Mouse (Mus musculus) midbrain, embryonic 10.5 days (tissue): ENCODE data around the gene Megf6. TPM values are rescaled to one million over a fixed set of nuclear protein-coding genes. Genes with fewer than 3 reads are reported as not detected.

ENCODE experiments used
- DNase-seq: peaks from one replicate; pipeline ENCODE4 v3.0.0-alpha.2; 2017; ENCODE audit warnings: low spot score
- H3K27ac ChIP-seq: fragments of 300-500 bp; sonication (generic); replicated peaks from 2 replicates; pipeline ENCODE4 v1.5.1; 2016; ENCODE audit warnings: mild to moderate bottlenecking
- H3K27me3 ChIP-seq: fragments of 300-500 bp; sonication (generic); 2 replicates; pipeline ENCODE4 v1.6.1; 2016; ENCODE audit warnings: low read depth, mild to moderate bottlenecking; ENCODE audit not compliant: poor library complexity, severe bottlenecking
- H3K36me3 ChIP-seq: fragments of 300-500 bp; sonication (generic); 2 replicates; pipeline ENCODE4 v1.6.1; 2016; ENCODE audit warnings: mild to moderate bottlenecking, moderate library complexity
- H3K4me1 ChIP-seq: fragments of 300-500 bp; sonication (generic); 2 replicates; pipeline ENCODE4 v1.6.1; 2016
- H3K4me3 ChIP-seq: fragments of 300-500 bp; sonication (generic); 2 replicates; pipeline ENCODE4 v1.5.1; 2016; ENCODE audit warnings: mild to moderate bottlenecking, moderate library complexity
- H3K9me3 ChIP-seq: fragments of 300-500 bp; sonication (generic); replicated peaks from 2 replicates; pipeline ENCODE4 v1.6.1; 2016; ENCODE audit warnings: mild to moderate bottlenecking
- WGBS: fragments of 180-500 bp; shearing (Covaris S2); methylation state at CpG from one replicate; pipeline ENCODE4 v1.1.7; 2016; 5-methylcytosine and 5-hydroxymethylcytosine counted together
- polyA plus RNA-seq: library from polyadenylated mRNA; unstranded; fragments of >200 nt; fragmentation: Nextera tagmentation; extraction: Ambion mirVana; gene quantifications from 2 replicates; pipeline ENCODE4 v1.2.1, GENCODE M21; 2016

The Megf6 gene
- polyA plus RNA-seq, 1 experiment from 2014 or later, result 21.6 TPM

GRCm38 (mm10) chr4:154201511-154201910 lies 31.0 kb downstream of the Megf6 start:
- no peak for DNase-seq
- Histone ChIP-seq H3K9me3 (no peaks in the 10 kb centered on the region), H3K27me3 (no peaks in the 10 kb centered on the region), H3K36me3 (no peaks in the 10 kb centered on the region), H3K4me1 (peaks cover 40% of the 10 kb centered on the region), H3K4me3 (no peak overlapping the region), H3K27ac (no peak overlapping the region)
- 88% methylated on average over 5 of the region's 5 CpGs for WGBS

- no peaks in the 10 kb centered on the region for H3K9me3 ChIP-seq
- no peaks in the 10 kb centered on the region for H3K27me3 ChIP-seq
- H3K4me3 ChIP-seq, result no peak overlapping the region
- H3K36me3 ChIP-seq, result no peaks in the 10 kb centered on the region
- WGBS, result 82% methylated on average over 7 of the region's 7 CpGs
- H3K4me1 ChIP-seq, result peaks cover 18% of the 10 kb centered on the region
- peak overlapping the region; percentile 17 for H3K27ac ChIP-seq
- DNase-seq, result no peak
Measured at GRCm38 (mm10) chr4:154204532-154204931, 34.0 kb downstream of the Megf6 start.

- peak overlapping the region; percentile 17; the same call in 1 of the 2 replicates for H3K27ac ChIP-seq
- no peaks in the 10 kb centered on the region for H3K27me3 ChIP-seq
- peaks cover 22% of the 10 kb centered on the region for H3K4me1 ChIP-seq
- H3K4me3 ChIP-seq, result no peak overlapping the region
- WGBS, result 83% methylated on average over 5 of the region's 5 CpGs
- no peaks in the 10 kb centered on the region for H3K36me3 ChIP-seq
- no peak for DNase-seq
- H3K9me3 ChIP-seq, result no peaks in the 10 kb centered on the region
Measured at GRCm38 (mm10) chr4:154205392-154205791, 34.9 kb downstream of the Megf6 start.

GRCm38 (mm10) chr4:154207261-154207660 lies 36.7 kb downstream of the Megf6 start:
- Histone ChIP-seq H3K36me3 (0 out of 2 replicates have a peak, but pooled peaks cover 5% of the 10 kb centered on the region), H3K27me3 (no peaks in the 10 kb centered on the region), H3K4me3 (no peak overlapping the region), H3K27ac (no peak overlapping the region), H3K4me1 (peaks cover 13% of the 10 kb centered on the region), H3K9me3 (no peaks in the 10 kb centered on the region)
- WGBS, result 19% methylated on average over 5 of the region's 5 CpGs
- DNase-seq, result peak; percentile 71

- DNase-seq, result no peak
- no peaks in the 10 kb centered on the region for H3K27me3 ChIP-seq
- H3K36me3 ChIP-seq, result 0 out of 2 replicates have a peak, but pooled peaks cover 5% of the 10 kb centered on the region
- H3K27ac ChIP-seq, result 0 out of 2 replicates have a peak overlapping the region, but pooled peaks have one; percentile 18
- 72% methylated on average over 6 of the region's 6 CpGs for WGBS
- peaks cover 20% of the 10 kb centered on the region for H3K4me1 ChIP-seq
- no peak overlapping the region for H3K4me3 ChIP-seq
- H3K9me3 ChIP-seq, result no peaks in the 10 kb centered on the region
Measured at GRCm38 (mm10) chr4:154209054-154209453, 38.5 kb downstream of the Megf6 start.

GRCm38 (mm10) chr4:154209825-154210224 lies 39.3 kb downstream of the Megf6 start:
- Histone ChIP-seq H3K27ac (0 out of 2 replicates have a peak overlapping the region, but pooled peaks have one; percentile 10), H3K36me3 (0 out of 2 replicates have a peak, but pooled peaks cover 5% of the 10 kb centered on the region), H3K27me3 (no peaks in the 10 kb centered on the region), H3K4me3 (no peak overlapping the region), H3K9me3 (no peaks in the 10 kb centered on the region), H3K4me1 (peaks cover 21% of the 10 kb centered on the region)
- WGBS, result 19% methylated on average over 3 of the region's 3 CpGs
- no peak for DNase-seq

- peaks cover 21% of the 10 kb centered on the region for H3K4me1 ChIP-seq
- WGBS, result 88% methylated on average over 13 of the region's 13 CpGs
- no peak overlapping the region for H3K27ac ChIP-seq
- no peak overlapping the region for H3K4me3 ChIP-seq
- no peaks in the 10 kb centered on the region for H3K9me3 ChIP-seq
- H3K36me3 ChIP-seq, result 0 out of 2 replicates have a peak, but pooled peaks cover 5% of the 10 kb centered on the region
- no peak for DNase-seq
- no peaks in the 10 kb centered on the region for H3K27me3 ChIP-seq
Measured at GRCm38 (mm10) chr4:154211459-154211858, 40.9 kb downstream of the Megf6 start.

GRCm38 (mm10) chr4:154213586-154213985 lies 43.1 kb downstream of the Megf6 start:
- WGBS, result 80% methylated on average over 7 of the region's 7 CpGs
- Histone ChIP-seq H3K4me1 (peaks cover 21% of the 10 kb centered on the region), H3K4me3 (no peak overlapping the region), H3K27me3 (no peaks in the 10 kb centered on the region), H3K27ac (0 out of 2 replicates have a peak overlapping the region, but pooled peaks have one; percentile 17), H3K36me3 (0 out of 2 replicates have a peak, but pooled peaks cover 5% of the 10 kb centered on the region), H3K9me3 (no peaks in the 10 kb centered on the region)
- no peak for DNase-seq

- no peaks in the 10 kb centered on the region for H3K9me3 ChIP-seq
- no peak for DNase-seq
- 34% methylated on average over 5 of the region's 5 CpGs for WGBS
- no peaks in the 10 kb centered on the region for H3K27me3 ChIP-seq
- H3K4me1 ChIP-seq, result peaks cover 21% of the 10 kb centered on the region
- 0 out of 2 replicates have a peak, but pooled peaks cover 5% of the 10 kb centered on the region for H3K36me3 ChIP-seq
- H3K4me3 ChIP-seq, result no peak overlapping the region
- no peak overlapping the region for H3K27ac ChIP-seq
Measured at GRCm38 (mm10) chr4:154214075-154214474, 43.5 kb downstream of the Megf6 start.

GRCm38 (mm10) chr4:154217711-154218350 lies 47.3 kb downstream of the Megf6 start:
- 70% methylated on average over 7 of the region's 7 CpGs for WGBS
- no peak for DNase-seq
- H3K4me1 ChIP-seq, result peaks cover 17% of the 10 kb centered on the region
- no peaks in the 10 kb centered on the region for H3K27me3 ChIP-seq
- H3K36me3 ChIP-seq, result no peaks in the 10 kb centered on the region
- no peak overlapping the region for H3K4me3 ChIP-seq
- H3K9me3 ChIP-seq, result no peaks in the 10 kb centered on the region
- no peak overlapping the region for H3K27ac ChIP-seq

GRCm38 (mm10) chr4:154222773-154223172 lies 52.2 kb downstream of the Megf6 start:
- DNase-seq, result no peak
- Histone ChIP-seq H3K27me3 (no peaks in the 10 kb centered on the region), H3K36me3 (no peaks in the 10 kb centered on the region), H3K4me3 (no peak overlapping the region), H3K27ac (no peak overlapping the region), H3K9me3 (no peaks in the 10 kb centered on the region), H3K4me1 (peaks cover 32% of the 10 kb centered on the region)
- WGBS, result 86% methylated on average over 6 of the region's 6 CpGs

- Histone ChIP-seq H3K4me3 (no peak overlapping the region), H3K27me3 (no peaks in the 10 kb centered on the region), H3K4me1 (peaks cover 38% of the 10 kb centered on the region), H3K9me3 (no peaks in the 10 kb centered on the region), H3K27ac (peak overlapping the region; percentile 13; the same call in 1 of the 2 replicates), H3K36me3 (no peaks in the 10 kb centered on the region)
- WGBS, result 37% methylated on average over 6 of the region's 6 CpGs
- peak; percentile 28 for DNase-seq
Measured at GRCm38 (mm10) chr4:154224267-154224969, 53.9 kb downstream of the Megf6 start.

- DNase-seq, result no peak
- H3K9me3 ChIP-seq, result no peaks in the 10 kb centered on the region
- H3K4me3 ChIP-seq, result no peak overlapping the region
- 66% methylated on average over 9 of the region's 9 CpGs for WGBS
- peaks cover 38% of the 10 kb centered on the region for H3K4me1 ChIP-seq
- H3K27me3 ChIP-seq, result no peaks in the 10 kb centered on the region
- peak overlapping the region; percentile 13; the same call in 1 of the 2 replicates for H3K27ac ChIP-seq
- no peaks in the 10 kb centered on the region for H3K36me3 ChIP-seq
Measured at GRCm38 (mm10) chr4:154224970-154225309, 54.4 kb downstream of the Megf6 start.
